Mouse (Mus musculus): ENCODE results near the gene Phlpp2.

DNA sequence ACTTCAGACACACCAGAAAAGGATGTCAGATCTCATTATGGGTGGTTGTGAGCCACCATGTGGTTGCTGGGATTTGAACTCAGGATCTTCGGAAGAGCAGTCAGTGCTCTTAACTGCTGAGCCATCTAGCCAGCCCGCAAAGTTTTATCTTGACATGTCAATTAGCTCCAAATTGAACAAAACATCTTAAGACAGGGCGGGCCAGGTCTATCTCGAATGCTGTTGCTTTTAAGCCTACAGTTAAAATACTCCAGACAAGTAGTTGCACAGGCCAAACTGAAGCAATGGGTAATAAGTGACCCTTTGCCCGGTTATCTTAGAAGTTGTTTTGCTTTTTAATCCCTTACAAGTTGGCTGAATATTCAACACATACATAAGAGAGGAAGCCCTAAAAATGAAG, 1.7 kb upstream of the Phlpp2 start:
- TF ChIP-seq CTCF (IDR thresholded peaks at IDR 0.05; ENCODE audit: low read depth, low read length) (no peak), POLR2A (IDR thresholded peaks at IDR 0.05; ENCODE audit: extremely low read depth, insufficient read depth, low read length) (no peak)
